Mouse (Mus musculus): ENCODE results near the gene Hoxb5. TPM values are rescaled to one million over a fixed set of nuclear protein-coding genes. Genes with fewer than 3 reads are reported as not detected.

Hoxb5 gene
- total RNA-seq, 2 experiments from 2014 or later, result not detected

GRCm38 (mm10) chr11:96285771-96286738 is 17.1 kb upstream of the Hoxb5 start, which contains the start of gene Hoxb7:
Hoxb7 (plus strand) TSS chr11:96286623.
- intact Hi-C loops (cut with DNase I), result no loop called here
- DNase-seq (ENCODE audit: low spot score in 2 of 2), result no peak

DNA sequence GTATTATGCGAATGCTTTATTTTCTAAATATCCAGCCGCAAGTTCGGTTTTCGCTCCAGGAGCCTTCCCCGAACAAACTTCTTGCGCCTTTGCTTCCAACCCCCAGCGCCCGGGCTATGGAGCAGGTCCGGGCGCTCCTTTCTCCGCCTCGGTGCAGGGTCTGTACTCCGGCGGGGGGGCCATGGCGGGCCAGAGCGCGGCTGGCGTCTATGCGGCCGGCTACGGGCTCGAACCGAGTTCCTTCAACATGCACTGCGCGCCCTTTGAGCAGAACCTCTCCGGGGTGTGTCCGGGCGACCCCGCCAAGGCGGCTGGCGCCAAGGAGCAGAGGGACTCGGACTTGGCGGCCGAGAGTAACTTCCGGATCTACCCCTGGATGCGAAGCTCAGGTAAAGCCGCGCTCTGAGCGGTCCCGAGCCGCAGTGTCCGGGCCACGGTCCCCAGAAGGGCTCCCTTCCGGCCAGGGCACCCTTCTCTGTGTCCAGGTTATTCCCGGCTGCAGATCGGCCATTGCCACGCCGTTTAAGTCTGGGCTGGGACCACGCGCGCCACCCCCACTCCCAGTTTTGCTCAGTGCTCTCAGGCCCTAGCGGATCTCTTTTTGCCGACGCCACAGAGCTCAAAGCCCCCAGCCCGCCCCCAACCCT is 16.3 kb upstream of the Hoxb5 start:
- intact Hi-C loops (cut with DNase I), result no loop called here
- no peak for DNase-seq (ENCODE audit: low spot score in 2 of 2)

GRCm38 (mm10) chr11:96287411-96287810 is 15.7 kb upstream of the Hoxb5 start:
- no peak for DNase-seq (ENCODE audit: low spot score in 2 of 2)
- intact Hi-C loops (cut with DNase I), result no loop called here

DNA sequence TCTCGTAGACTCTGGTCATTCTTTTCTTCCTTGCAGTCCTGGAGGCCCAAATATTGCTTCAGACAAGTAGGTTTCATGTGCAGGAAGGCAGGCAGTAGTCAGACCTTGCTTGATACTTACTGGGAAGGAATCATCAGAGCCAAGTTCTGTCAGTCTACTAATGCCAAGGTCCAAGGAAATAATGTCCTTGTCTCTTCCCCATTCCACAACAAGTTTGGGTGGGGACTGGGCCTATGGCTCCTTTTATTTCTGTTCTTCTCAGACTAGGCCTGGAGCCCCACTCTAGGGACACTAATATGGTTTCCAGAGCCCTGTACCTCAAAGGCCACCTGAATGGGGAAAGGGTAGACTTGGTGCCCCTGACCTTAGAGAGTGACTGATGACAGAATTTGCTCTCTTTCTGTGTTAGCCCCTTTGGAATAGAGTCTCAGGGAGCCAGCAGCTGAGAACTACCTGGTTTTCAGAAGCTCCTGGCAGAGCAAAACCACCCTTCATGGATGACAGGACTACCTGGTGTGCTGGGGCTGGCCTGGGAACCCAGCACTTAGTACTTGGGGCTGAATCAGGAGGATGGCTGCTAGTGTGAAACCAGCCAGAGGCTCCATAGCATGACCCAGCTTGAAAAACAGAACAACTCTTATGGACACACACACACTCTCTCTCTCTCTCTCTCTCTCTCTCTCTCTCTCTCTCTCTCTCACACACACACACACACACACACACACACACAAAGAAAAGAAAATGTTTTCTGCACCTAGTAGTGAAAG is 14.5 kb upstream of the Hoxb5 start:
- no peak for DNase-seq (ENCODE audit: low spot score in 2 of 2)
- intact Hi-C loops (cut with DNase I), result no loop called here

- no peak for DNase-seq (ENCODE audit: low spot score in 2 of 2)
- intact Hi-C loops (cut with DNase I), result no loop called here
Observed at GRCm38 (mm10) chr11:96289293-96289692, 13.8 kb upstream of the Hoxb5 start.

- DNase-seq (ENCODE audit: low spot score in 2 of 2), result no peak
- intact Hi-C loops (cut with DNase I), result no loop called here
Observed at GRCm38 (mm10) chr11:96289837-96290236, 13.3 kb upstream of the Hoxb5 start.

GRCm38 (mm10) chr11:96290705-96291355 is 12.3 kb upstream of the Hoxb5 start:
- intact Hi-C loops (cut with DNase I), result no loop called here
- no peak for DNase-seq (ENCODE audit: low spot score in 2 of 2)

DNA sequence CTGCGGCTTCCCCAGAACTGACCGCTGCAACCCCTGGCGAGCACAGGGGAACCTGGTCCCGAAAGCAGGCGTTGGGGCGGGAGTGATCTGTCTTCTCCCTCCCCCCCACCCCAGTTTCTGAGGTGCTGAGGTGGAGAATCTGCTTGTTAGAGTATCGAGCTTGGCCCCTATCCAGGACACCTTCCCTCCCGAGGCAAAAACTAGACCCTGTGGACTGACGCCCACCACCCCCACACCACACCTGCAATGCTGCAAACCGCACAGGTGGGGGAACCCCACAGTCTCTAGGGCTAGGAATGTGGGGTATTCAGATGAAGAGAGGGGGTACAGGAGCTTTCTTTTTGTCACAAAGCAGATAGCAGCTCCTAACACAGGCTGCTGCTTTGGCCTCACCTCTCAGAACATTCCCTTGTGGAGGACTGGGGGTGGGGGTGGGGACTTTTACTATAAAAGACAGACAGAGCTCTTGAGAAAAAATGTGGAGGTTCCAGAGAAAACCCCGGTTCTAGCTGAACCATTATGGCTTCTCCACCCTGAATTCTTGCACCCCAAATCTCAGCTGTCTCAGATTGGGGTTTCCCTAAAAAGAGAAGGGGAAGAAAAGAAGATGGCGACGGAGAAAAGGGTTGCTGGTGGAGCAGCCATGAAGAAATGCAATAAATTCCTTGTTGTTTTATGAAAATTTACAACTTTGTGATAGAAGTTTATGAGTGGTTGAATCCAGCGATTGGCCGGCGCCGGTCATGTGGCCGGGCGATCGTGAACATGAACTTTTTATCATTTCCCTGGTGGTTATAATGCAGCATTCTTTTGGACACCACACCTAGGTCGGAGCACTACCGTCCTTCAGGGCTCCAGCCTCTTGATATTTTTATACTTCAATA is 11.2 kb upstream of the Hoxb5 start, which contains the start of gene Hoxb6:
Gene Hoxb6, plus strand, starts transcription at position 796 of the 884 bp plus-strand sequence.
- intact Hi-C loops (cut with DNase I), result no loop called here
- DNase-seq (ENCODE audit: low spot score in 2 of 2), result no peak

DNA sequence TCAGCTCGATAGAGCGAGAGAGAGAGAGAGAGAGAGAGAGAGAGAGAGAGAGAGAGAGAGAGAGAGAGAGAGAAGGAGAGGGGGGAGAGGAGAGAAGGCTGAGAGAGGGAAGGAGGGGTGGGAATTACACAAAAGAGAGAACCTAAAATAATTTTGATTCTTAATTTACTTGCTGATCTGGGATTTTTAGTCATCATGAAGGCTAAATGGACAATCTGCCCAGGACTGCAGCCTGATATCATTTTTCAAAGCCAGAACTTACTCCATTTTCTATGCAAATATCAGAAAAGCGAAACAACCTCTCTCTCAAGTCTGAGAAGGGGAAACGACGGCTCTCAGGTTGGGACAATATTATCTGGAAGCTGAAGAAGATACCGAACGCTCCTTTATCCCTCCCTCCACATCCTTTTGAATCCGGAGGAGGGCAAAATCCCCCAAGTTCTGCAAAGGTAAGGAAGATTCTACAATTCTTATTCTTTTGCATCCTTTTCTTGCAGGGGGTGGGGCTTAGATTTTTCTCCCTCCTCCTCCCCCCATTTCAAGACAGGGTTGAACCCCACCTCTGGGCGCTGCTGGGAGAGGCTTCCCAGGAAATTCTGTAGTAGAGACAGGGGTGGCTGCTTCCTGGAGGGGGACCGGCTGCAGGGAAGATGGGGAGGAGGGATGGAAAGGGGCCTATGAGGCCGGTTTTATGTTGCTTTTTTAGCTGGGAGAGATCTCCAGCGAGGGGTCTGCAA is 10.4 kb upstream of the Hoxb5 start:
- no peak for DNase-seq (ENCODE audit: low spot score in 2 of 2)
- intact Hi-C loops (cut with DNase I), result no loop called here

- DNase-seq (ENCODE audit: low spot score in 2 of 2), result no peak
- intact Hi-C loops (cut with DNase I), result no loop called here
Observed at GRCm38 (mm10) chr11:96293302-96293921, 9.7 kb upstream of the Hoxb5 start.

GRCm38 (mm10) chr11:96294245-96295091 is 8.7 kb upstream of the Hoxb5 start:
- no peak for DNase-seq (ENCODE audit: low spot score in 2 of 2)
- intact Hi-C loops (cut with DNase I), result no loop called here

- intact Hi-C loops (cut with DNase I), result no loop called here
Observed at GRCm38 (mm10) chr11:96295092-96295835, 7.9 kb upstream of the Hoxb5 start.

GRCm38 (mm10) chr11:96296997-96297396 is 6.1 kb upstream of the Hoxb5 start:
- intact Hi-C loops (cut with DNase I), result no loop called here
- no peak for DNase-seq (ENCODE audit: low spot score in 2 of 2)

More at GRCm38 (mm10) chr11:96295092-96295835, 7.9 kb upstream of the Hoxb5 start:
- no peak for DNase-seq (ENCODE audit: low spot score in 2 of 2)

GRCm38 (mm10) chr11:96297428-96297827 is 5.7 kb upstream of the Hoxb5 start:
- intact Hi-C loops (cut with DNase I), result no loop called here
- no peak for DNase-seq (ENCODE audit: low spot score in 2 of 2)

DNA sequence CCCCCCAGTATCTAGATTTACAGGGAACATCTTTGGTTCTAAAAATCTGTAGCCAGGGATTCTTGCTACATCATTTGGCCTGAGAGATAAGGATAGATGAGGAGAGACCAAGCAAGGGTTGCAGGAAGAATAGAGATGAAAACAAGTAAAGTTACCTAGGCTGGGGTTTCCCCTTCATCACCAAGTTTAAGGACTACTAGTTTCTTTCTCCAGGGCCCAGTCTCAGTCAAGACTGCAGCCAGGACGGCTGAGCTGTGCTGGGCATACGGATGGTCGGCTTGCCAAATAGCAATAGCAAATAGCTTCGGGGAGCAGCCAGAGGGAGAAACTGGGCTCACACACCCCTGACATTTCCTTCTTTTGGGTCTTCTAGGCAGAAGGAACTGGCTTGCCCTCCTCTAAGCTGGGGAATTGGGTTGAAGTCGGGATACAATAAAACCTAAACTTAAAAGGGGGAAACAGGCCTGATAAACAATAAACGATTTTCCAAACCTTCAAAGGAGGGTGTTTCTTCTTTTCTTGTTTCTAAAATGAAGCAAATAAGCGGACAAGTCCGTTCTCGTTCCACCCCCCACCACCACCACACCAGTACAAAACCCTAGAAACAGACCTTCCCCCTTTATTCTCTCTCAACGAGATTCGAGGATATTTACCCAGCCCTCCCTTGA is 5.0 kb upstream of the Hoxb5 start:
- intact Hi-C loops (cut with DNase I), result no loop called here
- DNase-seq (ENCODE audit: low spot score in 2 of 2), result no peak
